Mouse (Mus musculus) gastrocnemius, postnatal 36 days (tissue): ENCODE measurements at regions not wholly inside any gene's neighbourhood (a gene's known extent, or its start where the extent isn't known, plus 50 kb on each side); places are given as distances from the start of the nearest gene placed in this dataset.

Experiments used
- DNase-seq, 2 experiments: peaks; one replicate each; pipeline ENCODE4 v3.0.0; 2022
- intact Hi-C: fragments of 180-260 bp; cut with DNase I; formaldehyde crosslinking; loops from one replicate; pipeline ENCODE4 v1.15.1; 2025

GRCm38 (mm10) chr16:44674198-44674597 lies 49.9 kb upstream of the Nepro start:
- intact Hi-C loops: no loop called here
- DNase-seq: no peak

DNA sequence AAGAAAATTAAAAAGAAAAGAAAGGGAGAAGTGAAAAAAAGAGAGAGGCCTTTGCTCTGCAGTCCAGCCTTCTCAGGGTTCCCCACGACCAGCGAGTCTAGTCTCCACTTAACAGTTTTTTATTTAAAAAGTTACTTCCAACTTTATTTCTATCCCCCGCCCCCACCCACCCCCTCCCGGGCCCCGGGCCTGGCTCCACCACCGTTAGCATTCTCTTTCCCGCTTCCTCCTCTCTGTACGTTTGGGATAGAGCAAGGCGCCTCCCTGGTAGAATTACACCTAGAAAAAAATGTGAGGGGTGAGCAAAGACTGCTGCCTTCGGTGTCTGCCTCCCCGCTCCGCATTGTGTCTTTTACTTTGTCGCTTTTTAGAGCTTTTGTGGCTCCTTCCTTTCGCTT lies 51.7 kb upstream of the Nepro start:
- no peak for DNase-seq
- intact Hi-C loops: no loop called here

DNA sequence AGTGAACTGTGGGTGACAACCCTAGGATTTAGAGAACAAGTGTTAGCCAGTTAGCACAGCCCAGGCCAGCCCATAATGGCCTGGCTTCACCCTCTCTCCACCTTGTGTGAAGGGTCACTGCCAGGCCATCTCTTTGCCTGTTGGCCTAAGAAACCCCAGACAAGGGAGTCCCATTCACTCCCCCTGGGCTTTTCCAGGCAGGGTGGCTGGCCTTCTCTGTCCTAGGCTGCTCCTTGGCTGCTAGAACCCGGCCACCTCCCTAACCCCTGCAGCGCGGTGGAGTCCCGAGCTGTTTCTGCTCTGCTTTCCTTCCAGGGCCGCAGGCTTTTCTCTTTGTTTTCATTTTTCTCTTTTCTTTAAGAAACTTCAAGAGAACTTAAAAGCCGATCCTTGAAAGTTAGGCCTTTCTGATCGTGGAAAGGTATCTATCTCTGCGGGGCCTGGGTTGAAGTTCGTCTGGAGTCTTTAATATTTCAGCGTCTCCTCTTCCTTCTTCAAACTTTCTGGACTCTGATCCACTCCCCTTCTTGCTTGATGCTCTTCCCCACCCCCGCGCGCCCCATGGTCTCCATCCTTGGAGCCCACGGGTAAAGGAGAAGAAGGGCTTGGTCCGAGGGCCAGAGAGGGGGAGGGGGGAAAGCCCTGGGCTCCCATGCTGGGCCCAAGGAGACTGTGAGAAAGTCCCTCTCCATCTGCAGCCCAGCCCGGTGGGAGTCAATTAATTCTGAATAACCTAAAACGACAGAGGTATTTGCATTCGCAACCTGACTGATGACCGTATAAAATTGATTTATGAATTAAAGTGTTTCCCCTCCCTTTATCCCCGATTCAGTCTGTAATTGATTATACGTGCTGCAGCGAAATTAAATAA lies 52.3 kb upstream of the Nepro start:
- DNase-seq: no peak
- intact Hi-C loops: no loop called here

GRCm38 (mm10) chr16:44668061-44668460 lies 56.0 kb upstream of the Nepro start:
- intact Hi-C loops: no loop called here

GRCm38 (mm10) chr16:44667118-44667517 lies 57.0 kb upstream of the Nepro start:
- DNase-seq: no peak
- intact Hi-C loops: no loop called here

More at GRCm38 (mm10) chr16:44668061-44668460, 56.0 kb upstream of the Nepro start:
- no peak for DNase-seq

DNA sequence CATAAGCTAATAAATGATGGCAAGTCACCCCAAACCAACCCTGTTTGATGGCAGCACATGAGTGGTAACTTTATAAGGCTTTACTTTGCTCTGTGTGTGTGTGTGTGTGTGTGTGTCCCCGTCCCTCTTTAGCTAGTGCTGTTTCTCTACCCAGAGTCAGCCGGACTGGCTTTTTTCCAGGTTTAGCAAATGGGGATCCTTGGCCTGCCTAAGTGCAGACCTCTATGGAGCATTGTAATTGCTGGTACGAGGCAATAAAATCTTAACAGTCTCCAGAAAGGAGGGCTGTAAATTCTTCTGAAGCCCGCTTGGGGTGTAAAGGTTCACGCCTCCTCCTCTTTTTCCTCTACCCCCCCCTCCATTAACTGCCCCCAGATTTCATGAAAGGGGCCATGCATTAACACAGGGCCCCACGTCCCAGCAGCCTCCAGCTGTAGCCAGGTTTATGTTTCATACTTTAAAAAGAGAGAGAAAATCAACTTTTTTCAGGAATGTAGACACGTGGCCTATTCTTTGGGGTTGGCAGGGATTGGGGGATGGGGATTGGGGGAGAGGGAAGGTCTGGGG lies 57.6 kb upstream of the Nepro start:
- DNase-seq: no peak
- intact Hi-C loops: no loop called here

DNA sequence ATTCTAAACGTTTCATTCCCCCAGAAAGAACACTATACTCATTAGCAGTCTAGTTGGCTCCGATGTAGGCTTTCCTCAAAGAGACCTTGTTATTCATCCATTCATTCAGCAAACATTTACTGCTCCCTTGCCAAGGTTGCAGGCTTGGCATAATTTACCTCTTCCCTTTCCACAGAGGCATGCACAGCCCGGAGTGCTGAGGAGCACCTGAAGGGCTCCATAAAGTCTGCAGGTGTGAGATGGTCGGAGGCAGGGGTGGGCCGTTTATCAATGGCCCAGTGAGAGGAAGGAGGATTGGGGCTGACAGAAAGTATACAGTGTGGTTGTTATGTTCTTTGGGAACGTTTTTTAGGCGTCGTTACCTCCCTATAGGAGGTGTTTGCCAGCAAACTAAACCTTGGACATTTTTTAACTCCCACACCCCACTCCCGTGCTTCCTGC lies 58.6 kb upstream of the Nepro start:
- intact Hi-C loops: no loop called here

GRCm38 (mm10) chr16:44662966-44663600 lies 61.0 kb upstream of the Nepro start:
- no peak for DNase-seq
- intact Hi-C loops: no loop called here

More for the DNA sequence above, 58.6 kb upstream of the Nepro start:
- no peak for DNase-seq

- intact Hi-C loops: no loop called here
- DNase-seq: no peak
Observed at GRCm38 (mm10) chr16:44660996-44661876, 62.9 kb upstream of the Nepro start.

DNA sequence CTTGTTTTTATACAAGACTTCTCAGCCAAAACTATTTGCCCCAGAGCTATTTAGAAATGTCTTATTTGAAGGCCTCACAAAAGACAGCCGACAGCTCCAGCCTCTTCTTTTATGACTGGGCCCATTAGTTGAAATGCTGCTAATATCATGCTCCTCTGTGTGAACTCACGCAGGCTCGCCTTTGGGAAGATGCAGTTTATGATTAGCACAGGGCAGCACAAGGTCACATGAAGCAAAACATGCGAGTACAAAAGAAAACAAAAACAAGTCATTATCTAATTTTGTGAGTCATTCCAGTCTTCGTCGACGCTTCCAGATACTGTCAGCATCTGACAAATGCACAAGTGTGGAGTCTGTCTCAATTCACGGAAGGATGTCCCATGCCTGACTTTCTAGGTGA lies 65.8 kb upstream of the Nepro start:
- intact Hi-C loops: no loop called here
- DNase-seq: no peak

DNA sequence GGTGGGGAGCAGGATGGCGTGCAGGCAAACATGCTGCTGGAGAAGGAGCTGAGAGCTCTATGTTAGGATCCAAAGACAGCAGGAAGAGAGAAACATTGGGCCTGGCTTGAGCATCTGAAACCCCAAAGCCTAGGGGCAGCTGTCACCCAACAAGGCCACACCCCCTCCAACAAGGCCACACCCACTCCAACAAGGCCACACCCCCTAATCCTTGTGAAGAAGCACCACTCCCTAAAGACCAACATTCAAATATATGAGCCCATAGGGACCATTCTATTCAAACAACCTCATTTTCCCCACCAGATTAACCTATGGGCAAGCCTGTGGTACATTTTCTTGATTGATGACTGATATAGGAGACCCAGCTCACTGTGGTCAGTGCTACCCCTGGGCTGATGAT lies 67.9 kb upstream of the Nepro start:
- no peak for DNase-seq
- intact Hi-C loops: no loop called here

DNA sequence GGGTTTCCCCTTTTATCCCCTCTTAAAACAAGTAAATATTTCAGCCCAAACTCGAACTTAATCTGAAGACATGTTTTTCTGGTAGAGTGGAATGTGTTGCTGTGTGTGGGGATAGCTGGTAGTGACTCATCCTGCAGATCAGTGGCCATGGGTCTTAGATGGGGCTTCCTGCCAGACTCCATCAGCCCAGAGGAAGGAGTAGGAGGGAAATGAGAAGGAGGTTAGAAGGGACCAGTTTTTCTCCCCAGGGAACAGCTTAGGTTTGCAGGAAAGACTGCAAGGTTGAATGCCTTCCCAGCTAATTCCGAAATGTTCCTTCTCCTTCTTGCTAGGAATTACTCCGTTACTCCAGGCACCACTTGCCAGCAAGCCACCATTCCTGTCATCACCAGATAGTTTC lies 68.8 kb upstream of the Nepro start:
- no peak for DNase-seq
- intact Hi-C loops: no loop called here

DNA sequence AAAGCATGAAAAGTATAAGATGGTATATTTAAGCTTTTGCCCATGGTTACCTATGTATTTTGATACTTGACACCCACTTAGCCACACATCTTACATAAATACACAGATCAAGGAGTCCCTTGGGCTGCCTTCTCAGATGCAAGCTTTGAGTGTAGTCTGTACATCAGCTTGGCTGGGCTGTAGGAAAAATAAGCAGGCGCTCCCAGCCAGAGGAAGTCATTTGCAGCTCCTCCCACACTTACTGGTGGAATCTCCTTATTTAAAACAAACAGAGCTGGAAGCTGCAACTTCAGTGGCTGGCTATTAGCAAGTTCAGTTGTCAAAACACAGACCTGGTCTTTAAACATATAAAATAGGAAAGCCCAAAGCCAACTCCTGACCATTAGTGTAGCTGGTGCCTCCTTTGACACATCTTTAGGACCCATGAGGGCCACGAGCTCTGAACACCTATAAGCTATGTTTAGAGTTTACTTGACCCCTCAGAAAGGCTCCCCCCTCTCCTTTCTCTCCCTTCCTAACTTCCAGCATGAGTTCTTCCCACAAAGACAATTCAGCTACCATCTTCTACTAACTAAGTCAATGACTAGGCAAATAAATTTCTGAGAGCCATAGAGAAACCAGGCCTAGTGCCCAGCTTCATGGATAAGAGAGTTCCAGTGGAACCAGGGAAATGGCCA lies 75.4 kb upstream of the Nepro start:
- DNase-seq: no peak
- intact Hi-C loops: no loop called here

DNA sequence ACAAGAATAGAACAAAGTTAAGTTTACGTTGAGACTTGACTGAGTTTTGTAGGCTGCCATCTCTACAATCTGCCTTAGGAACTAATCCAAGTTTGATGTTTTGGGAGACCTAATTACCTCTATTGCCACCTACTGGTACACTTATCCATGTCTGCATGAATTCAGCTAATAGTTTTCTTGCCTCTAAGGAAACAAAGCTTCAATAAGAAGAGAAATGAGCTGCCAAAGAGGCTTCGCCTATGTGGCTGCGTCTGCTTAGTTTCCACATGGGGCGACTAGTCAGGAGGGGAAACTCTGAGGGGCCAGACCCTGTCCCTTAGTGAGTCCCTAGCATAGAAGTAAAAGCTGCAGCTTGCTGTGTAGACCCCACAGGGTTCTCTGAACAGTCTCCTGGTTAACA lies 80.1 kb upstream of the Nepro start:
- no peak for DNase-seq
- intact Hi-C loops: loop anchor here (2.0 kb wide), 1 partner anchor 157 kb away; no protein-coding TSS in a partner anchor

GRCm38 (mm10) chr16:44637100-44637499 lies 78.4 kb upstream of the Boc start:
- intact Hi-C loops: no loop called here
- DNase-seq: no peak

DNA sequence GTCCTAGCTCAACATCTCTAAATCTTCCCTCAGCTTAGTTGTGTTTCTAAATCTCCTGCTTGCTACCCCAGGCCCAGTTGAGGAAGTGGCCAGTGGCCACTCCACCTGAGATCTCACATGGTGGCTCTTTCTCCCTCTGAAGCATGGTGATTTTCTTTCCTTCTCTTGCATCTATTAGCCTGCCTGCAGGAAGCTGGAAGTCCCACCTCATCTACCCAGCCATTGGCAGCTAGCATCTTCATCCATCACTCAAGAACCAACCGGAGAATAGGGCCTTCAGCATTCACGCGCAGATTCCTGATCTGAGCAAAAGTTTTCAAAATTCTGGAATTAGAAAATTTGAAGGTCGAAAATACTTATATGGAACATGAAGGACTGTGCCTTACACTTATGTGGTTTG lies 75.8 kb upstream of the Boc start:
- DNase-seq: no peak
- intact Hi-C loops: loop anchor here (5.0 kb wide), 1 partner anchor 67 kb away; no protein-coding TSS in a partner anchor

DNA sequence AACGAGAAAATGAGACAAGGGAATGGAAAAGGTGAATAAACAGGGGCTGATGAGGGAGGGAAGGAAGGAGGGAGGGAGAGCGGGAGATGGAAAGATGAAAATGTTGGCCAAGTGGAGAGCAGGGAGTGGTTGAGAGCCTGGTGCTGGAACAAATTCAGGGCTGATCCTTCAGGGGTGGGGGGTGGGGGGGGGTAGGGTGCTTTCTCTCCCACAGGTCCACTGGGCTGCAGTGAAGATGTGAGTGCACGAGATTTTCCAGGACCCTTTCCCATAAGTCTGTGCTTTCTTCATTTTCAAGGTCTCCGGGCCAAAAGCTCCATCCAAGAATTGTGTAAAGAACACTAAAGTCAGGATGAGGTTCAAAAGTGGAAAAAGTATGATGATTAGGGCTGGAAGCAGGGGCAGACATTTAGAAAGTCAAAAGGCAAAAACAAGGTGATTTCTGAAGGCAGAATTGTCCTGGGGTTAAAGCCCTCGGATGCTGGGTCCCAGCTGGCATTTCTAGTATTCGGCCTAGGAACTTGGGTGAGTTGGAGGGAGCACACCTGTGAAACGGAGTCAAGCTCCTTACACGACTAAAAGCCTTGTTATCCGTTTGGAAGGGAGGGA lies 74.5 kb upstream of the Boc start:
- intact Hi-C loops: loop anchor here (5.0 kb wide), 1 partner anchor 66 kb away; no protein-coding TSS in a partner anchor
- DNase-seq: no peak

- intact Hi-C loops: loop anchor here (5.0 kb wide), 1 partner anchor 65 kb away; no protein-coding TSS in a partner anchor
- peak; percentile 40 to 51 for DNase-seq
Observed at GRCm38 (mm10) chr16:44632330-44633058, 73.8 kb upstream of the Boc start.
